Mouse (Mus musculus) CH12.LX (cell line): ENCODE measurements around the gene Nccrp1.

Experiments
- CTCF ChIP-seq, 2 experiments: IDR thresholded peaks in 1 of 2; conservative IDR thresholded peaks in 1 of 2; 2 replicates each; pipeline ENCODE4 v1.5.1; 2011 to 2012; ENCODE audit warnings: low read depth in 2 of 2, low read length in 2 of 2, improper control_type of control experiment in 1 of 2, inconsistent platforms in 1 of 2, mild to moderate bottlenecking in 1 of 2, moderate library complexity in 1 of 2
- MAFK ChIP-seq: IDR thresholded peaks from 2 replicates; pipeline ENCODE4 v1.6.1; 2011; ENCODE audit warnings: low read length, improper control_type of control experiment; ENCODE audit not compliant: insufficient replicate concordance
- TCF12 ChIP-seq: IDR thresholded peaks from 2 replicates; pipeline ENCODE4 v1.6.1; 2014; ENCODE audit warnings: low read depth, mild to moderate bottlenecking, inconsistent platforms, low read length, improper control_type of control experiment

DNA sequence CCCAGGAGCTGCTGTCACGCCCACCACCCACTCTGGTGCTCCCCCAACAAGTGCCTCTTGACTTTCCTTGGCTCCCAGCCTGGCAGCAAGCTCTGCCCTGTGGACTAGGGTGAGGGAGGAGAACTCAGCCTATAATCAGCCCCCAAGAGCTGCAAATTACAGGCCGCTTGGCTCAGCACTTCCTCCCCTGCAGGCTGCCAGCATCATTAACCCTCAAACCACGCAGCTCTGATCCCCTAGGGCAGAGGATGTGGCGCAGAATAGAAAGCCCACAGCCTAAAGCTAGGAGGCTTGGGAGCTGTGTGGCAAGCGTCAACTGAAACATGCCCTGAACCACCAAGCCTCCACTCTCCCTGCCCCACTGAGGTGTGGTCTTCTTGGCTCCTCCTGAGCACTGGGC, 18.4 kb upstream of the Nccrp1 start:
- TF ChIP-seq TCF12 (no peak), CTCF (conservative IDR thresholded peaks at IDR 0.05 in 1 of 2, IDR thresholded peaks at IDR 0.05 in 1 of 2; ENCODE audit: low read depth in 2 of 2, low read length in 2 of 2) (no peak), MAFK (no peak)
